Mouse (Mus musculus) cerebellum, postnatal 36 days (tissue): ENCODE data around the gene Ak9.
A peak's percentile ranks its signal among the peaks of the same experiment; 100 is the strongest.

Source experiments
- DNase-seq, 2 experiments: peaks; one replicate each; pipeline ENCODE4 v3.0.0; 2021 to 2022; ENCODE audit warnings: mixed read lengths in 2 of 2

Gene Ak9

DNA sequence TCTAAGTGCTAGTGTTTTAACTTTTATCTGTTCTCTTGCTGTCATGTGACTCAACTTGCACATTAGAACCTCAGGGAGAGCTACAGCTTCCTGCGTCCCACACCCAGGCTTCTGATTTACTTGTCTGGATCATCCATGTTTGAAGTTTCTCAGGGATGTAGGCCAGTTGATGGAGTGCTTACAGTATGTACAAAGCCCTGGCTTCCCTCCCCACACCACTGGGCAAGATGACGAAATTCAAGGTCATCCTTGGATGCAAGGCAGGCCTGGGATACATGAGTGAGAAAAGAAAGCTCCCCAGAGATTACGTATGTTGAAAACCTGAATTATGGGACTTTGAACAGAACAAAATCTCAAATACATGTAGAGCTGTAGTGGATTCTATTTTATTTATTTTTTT, 149.0 kb downstream of the Ak9 start:
- no peak for DNase-seq

DNA sequence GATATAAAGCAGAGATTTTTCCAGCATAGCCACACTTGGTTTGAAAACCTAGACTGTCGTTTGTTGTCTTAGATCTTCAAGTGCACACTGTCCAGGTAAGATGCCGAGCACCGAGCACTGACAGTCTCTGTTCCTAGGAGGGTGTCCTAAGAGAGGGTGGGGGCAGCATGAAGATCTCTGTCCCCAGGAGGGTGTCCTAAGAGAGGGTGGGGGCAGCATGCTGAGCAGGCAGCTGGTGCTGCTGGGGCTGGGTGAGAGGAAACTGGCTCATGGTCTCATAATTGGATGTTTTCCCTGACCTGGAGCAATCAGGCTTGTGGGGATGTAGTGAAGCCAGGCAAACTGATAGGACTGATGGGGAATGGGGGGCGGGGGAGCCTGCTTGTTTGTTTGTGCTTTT, 156.2 kb downstream of the Ak9 start:
- DNase-seq: no peak

- no peak for DNase-seq
These were observed 156.7 kb downstream of the Ak9 start for GRCm38 (mm10) chr10:41460501-41460900.

DNA sequence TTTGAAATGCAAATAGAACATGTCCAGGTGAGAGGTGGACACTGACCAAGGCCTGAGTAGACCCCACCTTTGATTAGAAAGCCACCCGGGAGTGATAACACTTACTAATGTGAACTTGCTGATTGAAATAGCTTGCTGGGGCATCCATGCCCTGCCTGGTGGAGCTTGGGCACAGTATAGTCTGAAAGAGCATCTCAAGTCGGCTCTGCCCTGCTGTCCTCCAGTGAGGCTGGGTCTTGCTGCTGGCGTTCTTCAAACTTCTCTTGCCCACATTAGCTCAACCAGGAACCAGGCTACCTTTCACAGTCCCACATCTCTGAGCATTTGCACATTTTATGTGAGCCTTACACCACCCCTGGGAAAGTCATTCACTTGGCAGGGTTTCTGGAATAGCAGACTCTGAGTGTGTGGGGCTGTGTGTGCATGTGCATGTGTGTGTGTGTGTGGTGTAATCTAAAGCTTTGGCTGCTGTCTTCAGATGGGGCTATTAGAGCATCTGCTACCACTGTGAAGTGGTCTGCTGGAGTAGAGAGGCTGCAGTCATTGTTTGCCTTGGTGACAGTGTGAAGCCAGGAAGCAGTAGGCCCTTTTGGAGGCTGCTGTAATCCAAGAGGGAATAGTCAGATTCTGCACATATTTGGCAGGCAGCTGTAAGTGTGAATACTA, 157.4 kb downstream of the Ak9 start:
- no peak for DNase-seq

GRCm38 (mm10) chr10:41464401-41464955, 160.7 kb downstream of the Ak9 start:
- DNase-seq: no peak

DNA sequence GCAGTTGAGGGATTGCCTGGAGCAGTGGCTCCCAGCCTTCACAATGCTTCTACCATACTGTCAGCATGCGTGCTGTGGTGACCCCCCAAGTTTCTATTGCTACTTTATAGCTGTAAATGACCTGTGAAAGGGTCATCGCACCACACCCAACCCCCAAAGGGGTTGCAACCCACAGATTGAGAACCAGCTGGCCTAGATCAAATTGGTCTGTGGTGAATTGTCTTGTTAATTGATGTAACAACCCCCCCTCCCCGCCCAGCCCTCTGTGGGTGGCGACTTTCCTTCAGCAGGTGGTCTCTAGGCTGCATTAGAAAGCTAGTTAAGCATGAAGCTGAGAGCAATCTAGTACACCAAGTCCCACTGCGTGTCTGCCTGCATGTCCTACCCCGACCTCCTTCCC, 163.5 kb downstream of the Ak9 start:
- no peak for DNase-seq

DNA sequence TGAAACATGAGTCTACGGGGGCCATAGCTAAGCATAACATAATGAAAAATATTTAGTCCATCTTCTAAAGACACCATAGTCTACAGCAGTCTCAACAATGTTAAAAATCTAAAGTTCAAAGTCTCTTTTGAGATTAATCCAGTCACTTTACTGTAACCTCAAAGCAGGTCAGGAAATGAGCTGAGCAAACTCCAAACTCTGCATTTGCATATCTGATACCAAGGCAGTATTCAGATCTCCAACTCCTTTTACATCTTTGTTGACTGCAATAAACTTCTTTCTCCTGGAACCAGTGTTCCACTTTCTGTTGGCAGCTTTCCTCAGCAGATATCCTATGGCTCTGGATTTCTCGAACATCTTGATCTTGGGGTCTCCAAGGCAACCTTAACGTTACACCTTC, 166.9 kb downstream of the Ak9 start:
- no peak for DNase-seq

DNA sequence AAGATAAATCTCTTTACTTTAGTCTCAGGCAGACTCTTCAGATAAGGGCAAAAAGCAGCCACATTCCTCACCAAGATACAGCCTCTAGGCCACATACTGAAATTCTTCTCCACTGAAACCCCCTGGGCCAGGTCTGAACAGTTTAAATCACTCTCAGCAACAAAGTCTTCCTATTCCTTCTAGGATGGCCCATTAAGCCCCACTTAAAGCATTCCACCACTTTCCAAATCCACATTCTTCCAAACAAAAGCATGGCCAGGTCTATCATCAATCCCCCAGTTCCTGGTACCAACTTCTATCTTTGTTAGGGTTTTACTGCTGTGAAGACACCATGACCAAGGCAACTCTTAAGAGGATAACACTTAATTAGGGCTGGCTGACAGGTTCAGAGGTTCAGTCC, 168.8 kb downstream of the Ak9 start:
- no peak for DNase-seq

DNA sequence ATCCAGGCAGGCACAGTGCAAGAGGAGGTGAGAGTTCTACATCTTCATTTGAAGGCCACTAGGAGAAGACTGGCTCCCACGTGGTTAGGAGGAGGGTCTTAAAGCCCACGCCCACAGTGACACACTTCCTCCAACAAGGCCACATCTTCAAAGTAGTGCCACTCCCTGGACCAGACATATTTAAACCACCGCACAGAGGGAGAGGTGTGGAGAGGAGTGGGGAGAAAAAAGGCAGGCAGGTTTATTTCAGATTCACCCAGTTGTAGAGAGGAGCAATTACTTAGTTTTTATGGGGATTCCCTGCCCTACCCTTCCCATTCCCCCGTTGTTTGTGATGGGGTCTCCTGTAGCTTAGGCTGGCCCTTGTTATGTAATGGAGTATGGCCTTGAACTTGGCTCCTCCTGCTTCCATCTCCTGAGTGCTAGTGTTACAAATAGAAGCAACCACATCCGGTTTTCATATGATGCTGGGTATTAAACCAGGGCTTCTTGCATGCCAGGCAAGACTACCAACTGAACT, 169.2 kb downstream of the Ak9 start:
- no peak for DNase-seq

- DNase-seq: no peak
These were observed 170.1 kb downstream of the Ak9 start for GRCm38 (mm10) chr10:41473782-41474468.

- DNase-seq: no peak
These were observed 171.2 kb downstream of the Ak9 start for GRCm38 (mm10) chr10:41474981-41475391.

- no peak for DNase-seq
These were observed 172.6 kb downstream of the Ak9 start, which contains the start of gene Mical1 for GRCm38 (mm10) chr10:41476171-41477017. Gene Mical1, plus strand, starts transcription at chr10:41476314.

DNA sequence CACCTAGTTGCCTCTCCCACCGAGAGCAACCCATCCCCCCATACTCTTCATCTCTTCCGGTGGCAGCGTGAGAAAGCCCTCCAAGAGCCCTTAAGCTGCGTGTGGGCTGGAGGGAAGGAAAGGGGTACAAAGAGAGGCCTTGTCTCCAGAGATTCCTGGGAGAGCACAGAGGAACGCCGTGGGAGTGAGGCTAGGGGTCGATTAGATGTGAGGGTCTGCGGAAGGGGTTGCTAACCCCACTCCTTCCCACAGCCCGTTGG, 173.2 kb downstream of the Ak9 start:
- DNase-seq: no peak

DNA sequence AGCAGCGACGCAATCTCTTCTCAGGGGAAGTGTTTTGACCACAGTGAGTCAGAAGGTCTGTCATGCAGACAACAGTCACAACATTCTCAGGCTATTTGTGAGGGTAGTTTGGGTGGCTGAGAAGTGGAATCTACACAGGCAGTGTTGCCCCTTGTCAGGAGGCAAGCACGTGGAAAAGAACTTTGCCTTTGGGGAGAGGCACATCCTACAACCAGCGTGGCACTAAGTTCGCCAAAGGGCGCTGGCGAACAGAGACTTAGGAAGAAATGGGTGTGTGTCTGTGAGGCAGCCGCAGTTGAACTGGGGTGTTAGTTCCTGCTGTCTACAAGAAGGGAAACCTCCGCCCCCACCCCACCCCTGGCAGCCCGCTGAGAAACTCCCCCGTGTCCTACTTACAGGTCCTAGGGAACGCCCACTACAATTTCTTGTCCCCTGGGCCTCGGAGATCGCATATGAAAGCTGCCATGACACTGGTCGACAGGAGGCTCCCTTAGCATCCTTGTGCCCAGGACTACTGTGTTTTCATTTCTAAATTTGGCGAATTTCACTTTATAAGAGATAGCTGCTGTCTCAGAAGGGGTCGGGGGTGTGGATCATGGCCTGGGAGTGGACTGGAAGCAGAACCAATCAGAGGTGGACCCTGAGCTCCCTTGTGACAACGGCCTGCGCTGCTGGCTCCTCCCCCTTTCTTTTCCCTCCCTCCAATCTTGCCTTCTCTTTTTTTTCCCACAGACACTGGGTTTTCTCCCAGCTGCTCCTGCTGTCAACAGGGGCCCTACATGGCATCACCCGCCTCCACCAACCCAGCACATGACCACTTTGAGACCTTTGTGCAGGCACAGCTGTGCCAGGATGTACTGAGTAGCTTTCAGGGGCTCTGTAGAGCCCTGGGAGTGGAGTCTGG, 173.8 kb downstream of the Ak9 start:
- no peak for DNase-seq

DNA sequence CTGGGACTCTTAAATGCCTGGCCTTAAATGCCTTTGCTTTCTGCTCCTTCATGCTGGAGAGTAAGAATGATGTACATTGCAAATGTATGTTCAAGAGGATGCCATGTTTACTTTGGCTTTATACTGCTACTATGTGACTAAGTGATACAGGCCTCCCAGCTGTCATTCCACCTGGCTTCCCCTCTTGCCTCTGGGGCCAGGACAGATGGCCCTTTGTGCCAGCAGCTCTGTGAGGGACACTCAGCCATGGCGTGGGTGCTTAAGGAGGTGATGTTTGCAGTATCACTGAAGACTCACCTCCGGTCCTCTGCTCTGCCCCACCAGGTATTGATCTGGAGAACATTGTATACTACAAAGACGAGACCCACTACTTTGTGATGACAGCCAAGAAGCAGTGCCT, 176.2 kb downstream of the Ak9 start:
- DNase-seq: no peak

DNA sequence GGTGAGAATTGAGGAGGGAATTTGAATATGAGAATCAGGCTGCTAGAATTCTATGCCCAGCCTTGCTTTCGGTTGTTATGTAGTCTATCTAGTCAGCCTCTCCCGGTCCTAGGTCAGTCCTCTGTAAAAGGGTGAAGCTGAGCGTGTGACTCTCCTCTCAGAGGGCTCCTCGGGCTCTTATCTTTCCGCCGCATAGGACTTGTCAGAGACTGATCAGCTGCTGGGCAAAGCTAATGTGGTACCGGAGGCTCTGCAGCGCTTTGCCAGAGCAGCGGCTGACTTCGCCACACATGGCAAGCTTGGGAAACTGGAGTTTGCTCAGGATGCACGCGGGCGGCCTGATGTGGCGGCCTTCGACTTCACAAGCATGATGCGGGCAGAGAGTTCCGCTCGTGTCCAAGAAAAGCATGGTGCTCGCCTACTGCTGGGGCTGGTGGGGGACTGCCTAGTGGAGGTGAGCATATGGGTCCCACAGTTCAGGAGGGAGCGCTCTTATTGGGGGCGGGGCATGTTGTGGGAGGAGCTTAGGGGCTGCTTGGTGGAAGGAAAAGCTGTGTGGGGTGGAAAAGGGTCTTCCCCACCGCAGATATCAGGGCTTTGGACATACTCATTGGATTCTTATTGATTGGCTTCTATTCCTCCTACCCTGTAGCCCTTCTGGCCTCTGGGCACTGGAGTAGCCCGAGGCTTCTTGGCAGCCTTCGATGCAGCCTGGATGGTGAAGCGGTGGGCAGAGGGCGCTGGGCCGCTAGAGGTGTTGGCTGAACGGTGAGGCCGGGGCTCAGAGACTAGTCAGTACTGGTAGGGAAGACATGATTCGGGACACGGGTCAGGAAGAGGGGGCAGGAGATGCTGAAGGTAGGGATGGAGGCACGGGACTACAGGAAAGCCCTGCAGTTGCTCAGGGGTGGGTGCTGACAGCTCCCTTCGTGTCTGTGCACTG, 177.4 kb downstream of the Ak9 start:
- no peak for DNase-seq

DNA sequence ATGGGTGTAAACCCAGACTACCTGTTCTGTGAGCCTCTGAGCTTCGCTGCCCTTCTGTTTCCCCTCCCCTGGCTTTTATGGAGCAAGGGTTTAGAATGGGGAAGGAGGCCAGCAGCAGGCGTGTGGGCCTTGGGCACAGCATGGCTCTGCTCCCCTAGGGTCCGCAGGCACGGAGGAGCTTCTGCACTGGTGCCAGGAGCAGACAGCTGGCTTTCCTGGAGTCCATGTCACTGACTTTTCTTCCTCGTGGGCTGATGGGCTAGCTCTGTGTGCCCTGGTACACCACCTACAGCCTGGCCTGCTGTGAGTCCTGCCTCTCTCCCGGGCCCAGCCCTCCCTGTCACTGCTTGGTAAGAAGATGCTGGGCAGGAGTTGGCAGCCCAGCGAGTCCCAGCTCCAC, 178.7 kb downstream of the Ak9 start:
- peak; percentile 31 to 34 for DNase-seq
